Mouse (Mus musculus): ENCODE results near the gene Cypt12. TPM values are rescaled to one million over a fixed set of nuclear protein-coding genes. Genes with fewer than 3 reads are reported as not detected.

Cypt12 gene
- polyA plus RNA-seq (2021) = not detected

DNA sequence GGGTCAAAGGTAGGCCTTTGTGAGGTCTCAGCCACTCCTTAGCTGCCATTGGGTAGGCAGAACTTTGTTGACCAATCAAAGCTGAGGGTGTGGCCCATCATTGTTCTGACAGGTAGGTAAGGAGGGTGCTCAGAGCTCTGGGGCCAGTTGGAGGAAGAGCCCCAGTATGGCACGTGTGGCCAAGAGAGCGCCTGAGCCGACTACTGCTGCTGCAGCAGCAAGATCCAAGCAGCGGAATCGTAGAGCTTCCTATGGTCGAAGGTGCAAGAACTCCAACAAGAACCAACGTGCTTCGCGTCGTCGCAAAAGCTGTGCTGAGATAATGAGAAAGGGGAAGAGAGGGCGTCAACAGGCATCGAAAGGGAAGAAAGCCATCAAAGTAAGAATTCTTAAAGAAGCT lies at the start of gene Cypt12:
Gene Cypt12 (plus strand): TSS at position 112 of the 400 bp plus-strand sequence.
- H3K27me3 ChIP-seq = peaks cover 5% of the 10 kb centered on the region
- CTCF ChIA-PET = no interaction called here
- in situ Hi-C loops (cut with MboI; ENCODE audit: low pct_unique_long_range_greater_than_20kb) = no loop called here
- no peak for TF ChIP-seq CTCF (IDR thresholded peaks at IDR 0.05)
- DNase-seq (ENCODE audit: low read depth, low spot score) (no peak), ATAC-seq (no peak)
- POLR2A ChIA-PET = no interaction called here

DNA sequence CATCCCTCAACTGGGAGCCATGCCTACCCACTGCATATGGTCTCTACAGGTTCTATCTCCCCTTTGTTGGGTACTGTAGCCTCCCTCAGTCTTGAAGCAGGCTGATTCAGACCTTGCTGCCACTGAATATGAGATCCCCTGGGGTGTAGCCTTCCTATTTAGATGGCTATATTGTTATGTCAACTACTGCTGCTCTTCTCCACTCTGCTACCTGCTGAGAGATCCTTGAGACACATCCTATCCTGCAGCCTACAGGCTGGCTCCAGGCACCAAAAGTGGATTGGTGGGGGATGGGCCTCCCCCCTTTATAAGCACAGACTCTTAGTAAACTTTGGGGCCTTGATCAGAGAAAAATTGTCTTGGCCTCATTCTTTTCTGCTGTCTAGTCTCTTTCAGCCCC lies 34.4 kb upstream of the Cypt12 start:
- TF ChIP-seq CTCF (IDR thresholded peaks at IDR 0.05) = no peak
- in situ Hi-C loops (cut with MboI; ENCODE audit: low pct_unique_long_range_greater_than_20kb) = no loop called here
- DNase-seq (ENCODE audit: low read depth, low spot score) (no peak), ATAC-seq (no peak)
- CTCF ChIA-PET = no interaction called here
- POLR2A ChIA-PET = no interaction called here
- H3K27me3 ChIP-seq = peaks cover 4% of the 10 kb centered on the region

DNA sequence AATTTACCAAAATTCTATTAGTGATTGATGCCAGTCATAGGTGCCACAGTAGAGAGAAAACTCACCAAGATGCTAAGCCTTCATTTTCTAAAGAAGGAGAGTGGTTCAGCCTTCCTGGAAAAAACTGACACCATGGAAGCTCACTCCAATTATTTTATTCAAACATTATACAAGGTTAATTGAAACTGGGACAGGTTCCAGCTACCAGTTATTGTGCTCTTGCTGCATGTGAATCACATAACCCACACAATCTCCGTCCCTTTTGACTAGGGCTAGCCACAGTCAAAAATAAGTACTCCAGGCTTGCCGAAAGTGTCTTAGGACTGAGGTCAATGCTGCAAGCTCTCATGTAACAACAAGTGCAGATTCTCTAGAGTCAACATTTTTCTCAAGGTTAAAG lies 8.0 kb upstream of the Cypt12 start:
- DNase-seq (ENCODE audit: low read depth, low spot score) (no peak), ATAC-seq (no peak)
- TF ChIP-seq CTCF (IDR thresholded peaks at IDR 0.05) = no peak
- in situ Hi-C loops (cut with MboI; ENCODE audit: low pct_unique_long_range_greater_than_20kb) = no loop called here
- peaks cover 5% of the 10 kb centered on the region for H3K27me3 ChIP-seq
- ChIA-PET CTCF (no interaction called here), POLR2A (interaction anchor here (0.7 kb wide), 1 partner anchor 938 kb away, joined by 3 read pairs; no protein-coding TSS in a partner anchor)

All from Patski (cell line).